Mouse (Mus musculus) C2C12 (cell line): ENCODE measurements at regions not wholly inside any gene's neighbourhood (a gene's known extent, or its start where the extent isn't known, plus 50 kb on each side); places are given as distances from the start of the nearest gene placed in this dataset.
"Not testable (repeated sequence)": the region's sequence is repeated elsewhere in the genome, so short reads cannot be mapped to it uniquely, and the experiment has no call there.

Source experiments
- H3K27me3 ChIP-seq: one replicate; pipeline ENCODE4 v1.6.1; 2011; ENCODE audit not compliant: control insufficient read depth, insufficient read depth, insufficient read length
- H3K36me3 ChIP-seq: one replicate; pipeline ENCODE4 v1.6.1; 2011; ENCODE audit not compliant: control insufficient read depth, insufficient read depth
- H3K4me3 ChIP-seq: one replicate; pipeline ENCODE4 v1.5.1; 2011; ENCODE audit warnings: mild to moderate bottlenecking, control low read depth; ENCODE audit not compliant: poor library complexity, insufficient read depth, severe bottlenecking
- H3K79me2 ChIP-seq: one replicate; pipeline ENCODE4 v1.6.1; 2011; ENCODE audit not compliant: control insufficient read depth, insufficient read depth
- H3K79me3 ChIP-seq: one replicate; pipeline ENCODE4 v1.6.1; 2011; ENCODE audit warnings: low read depth, control low read depth
- H3ac ChIP-seq: one replicate; pipeline ENCODE3; 2011; ENCODE audit warnings: low read depth; ENCODE audit not compliant: control insufficient read depth, insufficient read length
- CEBPB ChIP-seq: IDR thresholded peaks from one replicate; pipeline ENCODE4 v1.6.1; 2011; ENCODE audit warnings: low read depth, mild to moderate bottlenecking, control low read depth, moderate library complexity
- CTCF ChIP-seq: IDR thresholded peaks from one replicate; pipeline ENCODE4 v1.5.1; 2011; ENCODE audit not compliant: control insufficient read depth, insufficient read depth, insufficient read length
- FOSL1 ChIP-seq: IDR thresholded peaks from one replicate; pipeline ENCODE4 v1.8.0; 2011; ENCODE audit warnings: mild to moderate bottlenecking, low read length; ENCODE audit not compliant: poor library complexity, insufficient read depth, severe bottlenecking
- MAX ChIP-seq: IDR thresholded peaks from one replicate; pipeline ENCODE4 v1.6.1; 2011; ENCODE audit warnings: mild to moderate bottlenecking, control low read depth
- MYOD1 ChIP-seq: IDR thresholded peaks from one replicate; pipeline ENCODE4 v1.6.1; 2011; ENCODE audit warnings: low read depth; ENCODE audit not compliant: control insufficient read depth, insufficient read length
- MYOG ChIP-seq: IDR thresholded peaks from one replicate; pipeline ENCODE4 v1.6.1; 2011; ENCODE audit not compliant: control insufficient read depth, insufficient read length; ENCODE audit errors: extremely low read depth
- USF1 ChIP-seq: IDR thresholded peaks from one replicate; pipeline ENCODE4 v1.6.1; 2011; ENCODE audit warnings: low read depth, mild to moderate bottlenecking, control low read depth, moderate library complexity

GRCm38 (mm10) chr15:27089155-27089554 is 193.8 kb upstream of the Fbxl7 start:
- Histone ChIP-seq H3K79me3 (no peaks in the 10 kb centered on the region), H3K79me2 (no peaks in the 10 kb centered on the region), H3K36me3 (no peaks in the 10 kb centered on the region), H3K4me3 (no peak overlapping the region), H3K27me3 (peaks cover 8% of the 10 kb centered on the region), H3ac (no peak overlapping the region)
- TF ChIP-seq CTCF: no peak
- no peak for TF ChIP-seq FOSL1
- TF ChIP-seq MYOD1: no peak
- no peak for TF ChIP-seq MAX
- TF ChIP-seq USF1: no peak
- no peak for TF ChIP-seq MYOG
- TF ChIP-seq CEBPB: no peak

- TF ChIP-seq MAX (no peak), CTCF (no peak), USF1 (no peak), MYOD1 (no peak), CEBPB (no peak), FOSL1 (no peak), MYOG (no peak)
- Histone ChIP-seq H3K27me3 (peaks cover 8% of the 10 kb centered on the region), H3K36me3 (no peaks in the 10 kb centered on the region), H3K79me3 (no peaks in the 10 kb centered on the region), H3K79me2 (no peaks in the 10 kb centered on the region), H3K4me3 (no peak overlapping the region), H3ac (no peak overlapping the region)
These were observed 198.7 kb upstream of the Fbxl7 start for GRCm38 (mm10) chr15:27094102-27094501.

GRCm38 (mm10) chr15:27095231-27095630 is 199.9 kb upstream of the Fbxl7 start:
- H3K27me3 ChIP-seq: peaks cover 5% of the 10 kb centered on the region
- no peak for TF ChIP-seq CTCF
- no peak for TF ChIP-seq CEBPB
- TF ChIP-seq FOSL1: no peak
- TF ChIP-seq MAX: no peak
- no peak for TF ChIP-seq MYOD1
- TF ChIP-seq USF1: no peak
- TF ChIP-seq MYOG: no peak
- no peak overlapping the region for H3K4me3 ChIP-seq
- no peaks in the 10 kb centered on the region for H3K36me3 ChIP-seq
- H3K79me3 ChIP-seq: no peaks in the 10 kb centered on the region
- no peaks in the 10 kb centered on the region for H3K79me2 ChIP-seq
- no peak overlapping the region for H3ac ChIP-seq

- not testable (repeated sequence) for H3K79me2 ChIP-seq, H3K4me3 ChIP-seq, H3K27me3 ChIP-seq, H3ac ChIP-seq, H3K36me3 ChIP-seq, H3K79me3 ChIP-seq
These were observed 206.2 kb upstream of the Fbxl7 start for GRCm38 (mm10) chr15:27101610-27102009.

GRCm38 (mm10) chr15:27109130-27109529 is 213.8 kb upstream of the Fbxl7 start:
- TF ChIP-seq MYOG: no peak
- TF ChIP-seq MAX: no peak
- TF ChIP-seq FOSL1: no peak
- TF ChIP-seq CTCF: no peak
- H3K4me3 ChIP-seq: no peak overlapping the region
- no peaks in the 10 kb centered on the region for H3K36me3 ChIP-seq
- no peaks in the 10 kb centered on the region for H3K79me3 ChIP-seq
- H3K79me2 ChIP-seq: no peaks in the 10 kb centered on the region
- H3K27me3 ChIP-seq: no peaks in the 10 kb centered on the region
- no peak overlapping the region for H3ac ChIP-seq

GRCm38 (mm10) chr15:27129697-27130096 is 234.3 kb upstream of the Fbxl7 start:
- no peak overlapping the region for H3K4me3 ChIP-seq
- H3K79me3 ChIP-seq: no peaks in the 10 kb centered on the region
- H3K79me2 ChIP-seq: no peaks in the 10 kb centered on the region
- TF ChIP-seq USF1 (no peak), MYOD1 (no peak), CTCF (no peak), FOSL1 (no peak), MAX (no peak), CEBPB (no peak), MYOG (no peak)
- H3ac ChIP-seq: no peak overlapping the region
- H3K36me3 ChIP-seq: no peaks in the 10 kb centered on the region
- H3K27me3 ChIP-seq: peaks cover 20% of the 10 kb centered on the region
